Mouse (Mus musculus) splenic B cell, adult 2 months (primary cell): ENCODE measurements at regions not wholly inside any gene's neighbourhood (a gene's known extent, or its start where the extent isn't known, plus 50 kb on each side); places are given as distances from the start of the nearest gene placed in this dataset.
"Not testable (repeated sequence)": the region's sequence is repeated elsewhere in the genome, so short reads cannot be mapped to it uniquely, and the experiment has no call there.

Experiments used
- DNase-seq: peaks from one replicate; pipeline ENCODE4 v3.0.0-alpha.2; 2011; ENCODE audit warnings: low read depth, low spot score
- H3K27me3 ChIP-seq: 2 replicates; pipeline ENCODE4 v1.6.1; 2012; ENCODE audit warnings: mild to moderate bottlenecking, low read length, moderate library complexity, mixed read lengths; ENCODE audit not compliant: control insufficient read depth, poor library complexity, insufficient read depth, severe bottlenecking
- H3K36me3 ChIP-seq: 2 replicates; pipeline ENCODE4 v1.6.1; 2012; ENCODE audit warnings: mild to moderate bottlenecking, low read length, moderate library complexity, mixed read lengths; ENCODE audit not compliant: control insufficient read depth, poor library complexity, insufficient read depth, severe bottlenecking

GRCm38 (mm10) chr17:42956588-42956987 lies 59.8 kb upstream of the Tnfrsf21 start:
- no peak for DNase-seq
- Histone ChIP-seq H3K27me3 (no peaks in the 10 kb centered on the region), H3K36me3 (no peaks in the 10 kb centered on the region)

GRCm38 (mm10) chr17:42954722-42955121 lies 61.6 kb upstream of the Tnfrsf21 start:
- Histone ChIP-seq H3K36me3 (no peaks in the 10 kb centered on the region), H3K27me3 (no peaks in the 10 kb centered on the region)
- DNase-seq = no peak

GRCm38 (mm10) chr17:42944453-42944852 lies 68.0 kb upstream of the Cd2ap start:
- no peaks in the 10 kb centered on the region for H3K36me3 ChIP-seq
- no peak for DNase-seq
- H3K27me3 ChIP-seq = no peaks in the 10 kb centered on the region

GRCm38 (mm10) chr17:42943272-42943696 lies 66.8 kb upstream of the Cd2ap start:
- DNase-seq = peak; percentile 94
- Histone ChIP-seq H3K27me3 (no peaks in the 10 kb centered on the region), H3K36me3 (no peaks in the 10 kb centered on the region)

GRCm38 (mm10) chr17:42939476-42939875 lies 63.0 kb upstream of the Cd2ap start:
- no peaks in the 10 kb centered on the region for H3K36me3 ChIP-seq

GRCm38 (mm10) chr17:42938579-42938978 lies 62.1 kb upstream of the Cd2ap start:
- DNase-seq = peak; percentile 21
- H3K36me3 ChIP-seq = no peaks in the 10 kb centered on the region

More at GRCm38 (mm10) chr17:42939476-42939875, 63.0 kb upstream of the Cd2ap start:
- no peaks in the 10 kb centered on the region for H3K27me3 ChIP-seq
- DNase-seq = no peak

GRCm38 (mm10) chr17:42937480-42937879 lies 61.0 kb upstream of the Cd2ap start:
- not testable (repeated sequence) for H3K36me3 ChIP-seq, DNase-seq, H3K27me3 ChIP-seq

More at GRCm38 (mm10) chr17:42938579-42938978, 62.1 kb upstream of the Cd2ap start:
- no peaks in the 10 kb centered on the region for H3K27me3 ChIP-seq

GRCm38 (mm10) chr17:42934068-42934467 lies 57.6 kb upstream of the Cd2ap start:
- no peak for DNase-seq
- no peaks in the 10 kb centered on the region for H3K27me3 ChIP-seq
- no peaks in the 10 kb centered on the region for H3K36me3 ChIP-seq

- no peaks in the 10 kb centered on the region for H3K27me3 ChIP-seq
- DNase-seq = no peak
- no peaks in the 10 kb centered on the region for H3K36me3 ChIP-seq
These were observed 57.0 kb upstream of the Cd2ap start for GRCm38 (mm10) chr17:42933335-42934004.

- Histone ChIP-seq H3K27me3 (no peaks in the 10 kb centered on the region; the same call in 1 of the 2 replicates), H3K36me3 (no peaks in the 10 kb centered on the region)
- DNase-seq = no peak
These were observed 50.9 kb upstream of the Cd2ap start for GRCm38 (mm10) chr17:42927320-42927719.
